Mouse (Mus musculus) midbrain, embryonic 15.5 days (tissue): Measurements from ENCODE around the gene Als2. TPM values are rescaled to one million over a fixed set of nuclear protein-coding genes. Genes with fewer than 3 reads are reported as not detected.
A peak's percentile ranks its signal among the peaks of the same experiment; 100 is the strongest.

Source experiments
- ATAC-seq: fragments of 200-750 bp; cut with Nextera tagmentation; replicated peaks from 2 replicates; pipeline ENCODE4 v1.8.0; 2017; ENCODE audit warnings: moderate TSS enrichment
- H3K27ac ChIP-seq: fragments of 300-500 bp; sonication (generic); 2 replicates; pipeline ENCODE4 v1.5.1; 2015; ENCODE audit warnings: mild to moderate bottlenecking, inconsistent platforms
- H3K27me3 ChIP-seq: fragments of 300-500 bp; sonication (generic); replicated peaks from 2 replicates; pipeline ENCODE4 v1.6.1; 2015; ENCODE audit warnings: inconsistent platforms
- H3K36me3 ChIP-seq: fragments of 300-500 bp; sonication (generic); replicated peaks from 2 replicates; pipeline ENCODE4 v1.6.1; 2015; ENCODE audit warnings: inconsistent platforms
- H3K4me1 ChIP-seq: fragments of 300-500 bp; sonication (generic); 2 replicates; pipeline ENCODE4 v1.6.1; 2015; ENCODE audit warnings: inconsistent platforms
- H3K4me2 ChIP-seq: fragments of 300-500 bp; sonication (generic); 2 replicates; pipeline ENCODE4 v1.6.1; 2015; ENCODE audit warnings: inconsistent platforms, mild to moderate bottlenecking, moderate library complexity
- H3K4me3 ChIP-seq: fragments of 300-500 bp; sonication (generic); 2 replicates; pipeline ENCODE4 v1.5.1; 2015; ENCODE audit warnings: mild to moderate bottlenecking, inconsistent platforms
- H3K9ac ChIP-seq: fragments of 300-500 bp; sonication (generic); 2 replicates; pipeline ENCODE4 v1.6.1; 2015; ENCODE audit warnings: mild to moderate bottlenecking, inconsistent platforms
- H3K9me3 ChIP-seq: fragments of 300-500 bp; sonication (generic); 2 replicates; pipeline ENCODE4 v1.6.1; 2016; ENCODE audit warnings: inconsistent platforms
- WGBS: fragments of 180-500 bp; shearing (Covaris S2); methylation state at CpG from one replicate; pipeline ENCODE4 v1.1.7; 2015; ENCODE audit warnings: mixed read lengths; 5-methylcytosine and 5-hydroxymethylcytosine counted together
- polyA plus RNA-seq: library from polyadenylated mRNA; unstranded; fragments of >200 nt; fragmentation: Nextera tagmentation; extraction: Ambion mirVana; gene quantifications from 2 replicates; pipeline ENCODE4 v1.2.1, GENCODE M21; 2015

Gene Als2
- polyA plus RNA-seq, 1 experiment from 2014 or later, result 23.1 TPM

DNA sequence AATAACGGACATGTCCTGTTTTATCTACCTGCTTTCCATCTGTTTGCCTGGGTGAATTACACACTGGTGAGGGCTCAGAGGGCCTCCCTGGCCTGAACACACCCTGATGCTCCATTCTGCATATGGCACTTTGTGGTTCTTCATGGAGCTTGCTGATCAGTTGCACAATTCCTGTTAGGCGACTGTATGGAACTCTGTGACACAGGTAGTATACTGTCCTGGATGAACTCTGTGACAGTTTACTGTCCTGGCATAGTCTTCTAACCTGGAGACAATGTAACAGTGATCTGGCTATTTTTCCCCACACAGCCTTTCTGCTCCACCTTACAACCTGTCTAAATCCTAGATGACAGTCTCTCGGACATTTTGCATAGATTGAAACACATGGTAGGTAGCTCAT is 77.9 kb downstream of the Als2 start:
- Histone ChIP-seq H3K9me3 (no peaks in the 10 kb centered on the region), H3K27ac (no peak overlapping the region), H3K4me3 (no peak overlapping the region), H3K27me3 (no peaks in the 10 kb centered on the region), H3K4me1 (peaks cover 6% of the 10 kb centered on the region; the same call in 1 of the 2 replicates), H3K4me2 (no peak overlapping the region), H3K36me3 (no peaks in the 10 kb centered on the region; the same call in 1 of the 2 replicates), H3K9ac (no peak overlapping the region)
- 91% methylated on average over 3 of the region's 3 CpGs for WGBS
- ATAC-seq, result no peak

DNA sequence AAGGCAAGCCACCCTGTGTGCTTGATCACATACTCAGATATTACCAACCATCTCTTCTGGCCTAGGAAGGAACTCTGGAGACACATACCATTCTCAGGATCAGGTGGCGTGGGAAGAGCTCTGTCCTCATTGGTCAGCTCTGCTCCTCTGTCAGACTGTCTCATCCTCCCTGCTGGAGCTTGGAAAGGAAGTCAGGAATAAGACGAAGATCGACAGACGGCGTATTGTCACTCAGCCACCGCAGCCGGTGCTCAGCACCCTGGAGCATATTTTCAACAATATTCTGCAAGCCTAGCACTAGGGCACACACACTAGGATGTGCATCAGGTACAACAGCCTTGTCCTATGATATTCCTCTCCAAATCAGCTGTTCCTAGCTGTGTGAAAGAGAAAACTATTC is 78.5 kb downstream of the Als2 start:
- Histone ChIP-seq H3K27ac (no peak overlapping the region), H3K4me2 (no peak overlapping the region), H3K9ac (no peak overlapping the region), H3K9me3 (no peaks in the 10 kb centered on the region), H3K27me3 (no peaks in the 10 kb centered on the region), H3K4me1 (peaks cover 6% of the 10 kb centered on the region; the same call in 1 of the 2 replicates), H3K36me3 (no peaks in the 10 kb centered on the region; the same call in 1 of the 2 replicates), H3K4me3 (no peak overlapping the region)
- WGBS, result 90% methylated on average over 7 of the region's 7 CpGs
- no peak for ATAC-seq

DNA sequence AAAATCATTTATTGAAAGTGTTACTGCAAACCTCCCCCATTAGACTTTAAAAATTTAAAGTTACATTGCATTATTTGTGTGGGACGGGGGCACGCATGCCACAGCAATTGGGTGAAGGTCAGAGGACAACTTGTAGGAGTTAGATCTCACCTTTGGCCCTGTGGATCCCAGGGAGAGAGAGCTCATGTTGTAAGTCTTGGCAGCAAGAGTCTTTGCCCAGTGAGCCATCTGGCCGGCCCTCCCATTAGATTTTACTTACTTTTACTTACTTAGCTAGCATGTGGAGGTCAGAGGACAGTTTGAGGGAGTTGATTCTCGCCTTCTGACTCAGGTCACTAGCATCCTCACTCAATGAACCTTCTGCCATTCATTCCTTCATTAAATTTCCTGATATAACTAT is 79.2 kb downstream of the Als2 start:
- no peak overlapping the region for H3K9ac ChIP-seq
- 0 out of 2 replicates have a peak, but pooled peaks cover under 1% of the 10 kb centered on the region for H3K4me1 ChIP-seq
- H3K9me3 ChIP-seq, result no peaks in the 10 kb centered on the region
- 91% methylated on average over 4 of the region's 4 CpGs for WGBS
- H3K27ac ChIP-seq, result no peak overlapping the region
- H3K27me3 ChIP-seq, result no peaks in the 10 kb centered on the region
- H3K36me3 ChIP-seq, result no peaks in the 10 kb centered on the region
- no peak overlapping the region for H3K4me2 ChIP-seq
- H3K4me3 ChIP-seq, result no peak overlapping the region
- ATAC-seq, result no peak

DNA sequence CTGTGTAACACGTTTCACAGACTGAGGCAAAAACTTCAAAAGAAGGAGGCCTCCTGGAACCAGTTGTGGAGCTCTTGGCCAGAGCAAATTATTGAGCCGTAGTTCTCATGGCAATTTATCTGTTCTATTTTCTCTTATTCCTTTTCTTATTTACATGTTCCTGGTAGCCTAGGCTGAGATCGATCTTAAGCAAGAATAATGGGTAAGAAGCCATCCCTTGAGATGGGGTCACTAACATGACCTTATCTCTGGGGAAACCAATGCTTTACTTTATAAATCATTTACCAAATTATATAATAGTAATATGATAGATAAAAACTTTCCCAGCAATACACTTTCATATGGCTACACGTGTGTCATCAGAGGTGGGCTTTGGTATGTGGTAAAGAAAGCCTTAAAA is 84.7 kb downstream of the Als2 start:
- ATAC-seq, result no peak
- no peaks in the 10 kb centered on the region for H3K4me1 ChIP-seq
- 74% methylated on average over 4 of the region's 4 CpGs for WGBS
- no peak overlapping the region for H3K9ac ChIP-seq
- H3K9me3 ChIP-seq, result no peaks in the 10 kb centered on the region
- no peak overlapping the region for H3K4me3 ChIP-seq
- no peaks in the 10 kb centered on the region for H3K36me3 ChIP-seq
- no peak overlapping the region for H3K27ac ChIP-seq
- no peak overlapping the region for H3K4me2 ChIP-seq
- no peaks in the 10 kb centered on the region for H3K27me3 ChIP-seq

DNA sequence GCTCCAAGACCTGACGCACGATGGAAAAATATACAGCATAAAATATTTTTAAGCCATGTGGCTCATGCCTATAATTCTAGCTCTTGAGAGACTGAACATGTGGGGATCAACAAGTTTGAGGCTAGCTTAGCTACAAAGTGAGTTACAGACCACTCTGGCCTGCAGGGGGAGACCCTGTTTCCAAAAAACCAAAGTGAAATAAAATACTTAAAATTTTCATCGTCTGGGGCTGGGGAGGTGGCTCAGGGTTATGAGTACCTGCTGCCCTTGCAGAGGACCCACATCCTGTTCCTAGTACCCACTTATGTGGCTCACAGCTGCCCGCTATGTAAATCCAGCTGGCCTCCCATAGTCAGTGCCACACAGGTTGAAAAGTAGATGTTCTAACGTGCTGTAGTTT is 86.5 kb downstream of the Als2 start:
- WGBS, result 85% methylated on average over 5 of the region's 5 CpGs

DNA sequence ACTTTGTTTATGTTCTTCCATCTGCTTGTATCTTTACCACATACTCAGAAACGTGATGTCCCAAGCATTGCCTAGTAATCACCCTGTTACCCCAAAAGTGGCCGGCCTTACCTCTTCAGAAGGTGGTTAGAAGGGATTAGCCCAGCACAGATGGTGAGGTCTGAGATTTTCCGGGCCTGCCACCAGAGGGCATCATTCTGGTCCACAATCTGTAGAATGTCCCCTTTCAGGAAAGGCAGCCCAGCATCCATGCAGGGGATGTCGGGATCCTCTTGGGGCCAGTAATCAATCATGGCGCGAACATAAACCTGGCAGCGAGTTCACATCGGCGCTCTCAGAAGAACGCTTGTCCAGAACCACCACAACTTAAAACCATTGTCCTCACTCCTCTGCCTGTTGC is 92.5 kb downstream of the Als2 start:
- Histone ChIP-seq H3K27ac (no peak overlapping the region), H3K4me2 (no peak overlapping the region), H3K27me3 (no peaks in the 10 kb centered on the region), H3K9ac (no peak overlapping the region), H3K4me1 (no peaks in the 10 kb centered on the region), H3K36me3 (no peaks in the 10 kb centered on the region), H3K9me3 (no peaks in the 10 kb centered on the region), H3K4me3 (no peak overlapping the region)
- ATAC-seq, result no peak
- WGBS, result 77% methylated on average over 10 of the region's 10 CpGs

More for the DNA sequence above, 86.5 kb downstream of the Als2 start:
- ATAC-seq, result no peak
- no peaks in the 10 kb centered on the region for H3K27me3 ChIP-seq
- H3K4me2 ChIP-seq, result no peak overlapping the region
- H3K36me3 ChIP-seq, result no peaks in the 10 kb centered on the region
- H3K9me3 ChIP-seq, result no peaks in the 10 kb centered on the region
- H3K27ac ChIP-seq, result no peak overlapping the region
- no peak overlapping the region for H3K9ac ChIP-seq
- no peak overlapping the region for H3K4me3 ChIP-seq
- H3K4me1 ChIP-seq, result no peaks in the 10 kb centered on the region

DNA sequence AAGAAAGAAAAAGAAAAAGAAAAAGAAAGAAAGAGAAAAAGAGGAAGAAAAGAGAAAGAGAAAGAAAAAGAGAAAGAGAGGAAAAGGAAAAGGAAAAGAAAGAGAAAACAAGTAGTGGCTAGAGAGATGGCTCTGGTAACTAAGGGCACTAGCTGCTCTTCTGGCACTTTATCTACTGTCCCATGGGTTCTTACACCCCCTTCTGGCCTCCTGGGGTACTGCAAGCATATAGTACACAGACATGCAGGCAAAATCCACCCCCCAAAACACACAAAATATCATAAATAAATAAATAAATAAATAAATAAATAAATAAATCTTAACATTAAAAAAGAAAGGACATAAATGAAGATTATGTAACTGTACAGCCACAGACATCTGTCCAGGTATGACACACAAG is 94.2 kb downstream of the Als2 start:
- H3K4me2 ChIP-seq, result no peak overlapping the region
- H3K9me3 ChIP-seq, result no peaks in the 10 kb centered on the region
- H3K27ac ChIP-seq, result no peak overlapping the region
- H3K4me1 ChIP-seq, result no peaks in the 10 kb centered on the region
- no peak overlapping the region for H3K9ac ChIP-seq
- H3K36me3 ChIP-seq, result no peaks in the 10 kb centered on the region
- no peaks in the 10 kb centered on the region for H3K27me3 ChIP-seq
- no peak overlapping the region for H3K4me3 ChIP-seq
- no peak for ATAC-seq

DNA sequence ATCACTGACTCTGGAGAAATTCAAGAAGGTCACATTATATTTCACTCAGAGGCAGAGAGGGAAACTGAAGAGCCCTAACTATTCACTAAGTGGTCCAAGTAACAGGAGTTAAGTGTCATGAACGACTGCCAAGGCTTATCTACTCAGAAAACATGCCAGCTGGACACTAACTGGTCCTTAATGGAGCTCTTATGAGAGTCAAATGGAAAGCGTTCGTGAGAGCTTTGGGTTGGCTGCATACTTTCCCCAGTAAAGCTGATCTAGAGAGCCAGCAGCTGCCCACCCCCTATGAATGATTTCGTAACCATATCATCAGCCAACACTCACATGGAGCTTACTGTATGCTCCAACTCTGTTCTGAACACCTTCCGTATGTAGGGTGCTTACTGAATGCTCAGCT is 102.6 kb downstream of the Als2 start:
- H3K27me3 ChIP-seq, result no peaks in the 10 kb centered on the region
- no peaks in the 10 kb centered on the region for H3K9me3 ChIP-seq
- H3K36me3 ChIP-seq, result no peaks in the 10 kb centered on the region
- H3K4me2 ChIP-seq, result no peak overlapping the region
- no peak for ATAC-seq
- 80% methylated on average over 5 of the region's 5 CpGs for whole genome bisulfite sequencing
- no peak overlapping the region for H3K27ac ChIP-seq
- no peak overlapping the region for H3K9ac ChIP-seq
- H3K4me3 ChIP-seq, result no peak overlapping the region
- H3K4me1 ChIP-seq, result no peaks in the 10 kb centered on the region

DNA sequence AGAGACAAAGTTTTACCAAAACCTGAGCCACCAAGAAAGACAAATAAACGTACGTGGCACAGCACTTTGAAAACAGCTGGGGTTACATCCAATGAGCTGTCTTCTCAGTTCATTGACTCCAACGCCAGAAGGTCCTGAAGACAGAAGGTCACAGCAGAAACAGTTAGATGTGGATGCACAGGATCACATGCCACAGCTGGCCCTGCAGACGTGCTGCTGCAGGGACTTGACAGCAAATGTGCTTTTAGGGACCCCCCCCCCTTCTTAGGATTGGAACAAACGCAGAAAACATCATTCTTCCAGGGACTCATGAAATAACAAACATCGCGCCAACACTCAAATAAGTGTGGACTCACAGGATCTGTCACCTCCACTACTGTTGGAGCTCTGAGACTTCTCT is 108.2 kb downstream of the Als2 start:
- Histone ChIP-seq H3K4me1 (no peaks in the 10 kb centered on the region), H3K9me3 (no peaks in the 10 kb centered on the region), H3K27me3 (no peaks in the 10 kb centered on the region), H3K36me3 (no peaks in the 10 kb centered on the region), H3K4me3 (no peak overlapping the region), H3K27ac (no peak overlapping the region), H3K4me2 (no peak overlapping the region), H3K9ac (no peak overlapping the region)
- ATAC-seq, result no peak
- 80% methylated on average over 7 of the region's 7 CpGs for WGBS

DNA sequence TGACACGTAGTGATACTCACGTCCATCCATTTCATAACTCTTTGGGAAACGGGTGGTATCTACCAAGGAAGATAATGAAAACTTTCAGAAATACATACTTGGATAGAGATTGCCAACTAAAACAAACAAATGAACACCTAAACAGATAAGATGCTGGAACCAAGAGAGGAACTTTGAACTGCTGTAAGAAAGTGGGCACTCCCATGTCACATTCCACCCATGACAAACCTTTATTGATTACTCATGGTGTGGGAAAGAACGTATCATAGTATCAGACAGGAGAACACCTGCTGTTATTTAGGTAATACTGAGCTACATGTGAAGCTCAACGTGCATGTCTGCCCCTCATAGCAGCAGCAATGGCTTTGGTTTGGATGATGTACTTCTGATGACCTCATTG is 111.5 kb downstream of the Als2 start:
- Histone ChIP-seq H3K27ac (no peak overlapping the region), H3K4me3 (no peak overlapping the region), H3K9me3 (no peaks in the 10 kb centered on the region), H3K36me3 (no peaks in the 10 kb centered on the region), H3K4me1 (peaks cover 4% of the 10 kb centered on the region; the same call in 1 of the 2 replicates), H3K9ac (no peak overlapping the region), H3K4me2 (no peak overlapping the region), H3K27me3 (no peaks in the 10 kb centered on the region)
- 83% methylated on average over 5 of the region's 5 CpGs for WGBS
- no peak for ATAC-seq

DNA sequence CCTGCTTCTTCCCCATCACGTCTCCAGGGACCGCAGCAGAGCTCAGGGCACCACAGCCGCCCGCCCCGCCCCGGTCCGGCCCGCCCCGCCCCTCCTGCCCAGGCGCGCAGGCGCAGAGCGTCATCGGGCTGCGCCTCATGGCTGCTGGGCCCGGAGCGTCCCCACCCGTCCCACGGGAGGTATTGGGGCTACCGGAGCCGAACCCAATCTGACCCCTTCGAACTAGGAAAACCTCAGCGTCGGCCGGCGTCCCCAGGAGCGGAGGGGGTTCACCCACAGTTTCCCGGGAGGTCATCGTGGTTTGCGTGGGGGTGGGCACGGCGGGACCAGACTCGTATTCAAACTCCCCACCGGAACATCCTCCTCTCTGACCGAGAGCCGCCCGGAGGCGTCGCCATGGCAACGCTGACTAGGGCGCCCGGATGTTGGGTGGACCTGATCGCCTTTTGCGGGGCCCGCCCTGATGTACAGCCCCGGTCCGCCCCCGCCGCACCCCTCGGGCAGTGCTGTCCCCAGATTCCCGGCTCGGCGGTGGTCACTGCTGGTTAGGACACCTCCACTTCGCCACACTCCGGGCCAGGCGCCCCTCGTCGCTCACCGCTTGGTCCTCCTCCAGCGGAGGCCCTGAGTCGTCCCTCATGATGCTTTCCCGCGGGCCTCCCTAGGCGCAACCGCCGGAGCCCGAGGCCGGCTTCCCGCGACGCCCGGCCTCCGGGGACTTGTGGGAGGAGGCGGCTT is 117.1 kb downstream of the Als2 start, which contains the start of gene Tmem237:
TSS of gene Tmem237 (minus strand) at position 689 of the 738 bp plus-strand sequence.
- peak; percentile 99 for ATAC-seq
- H3K4me3 ChIP-seq, result peak within 1 kb of the TSS; percentile 94
- no peaks in the 10 kb centered on the region for H3K27me3 ChIP-seq
- H3K9ac ChIP-seq, result peak within 1 kb of the TSS; percentile 99
- no peaks in the 10 kb centered on the region for H3K9me3 ChIP-seq
- H3K27ac ChIP-seq, result peak within 1 kb of the TSS; percentile 93
- 1% methylated on average over 74 of the region's 74 CpGs for WGBS
- H3K4me1 ChIP-seq, result peaks cover 18% of the 10 kb centered on the region
- peak within 1 kb of the TSS; percentile 93 for H3K4me2 ChIP-seq
- H3K36me3 ChIP-seq, result no peaks in the 10 kb centered on the region
